20 mouse cellular contexts compared by ENCODE assay signal in the genomic region with DNA sequence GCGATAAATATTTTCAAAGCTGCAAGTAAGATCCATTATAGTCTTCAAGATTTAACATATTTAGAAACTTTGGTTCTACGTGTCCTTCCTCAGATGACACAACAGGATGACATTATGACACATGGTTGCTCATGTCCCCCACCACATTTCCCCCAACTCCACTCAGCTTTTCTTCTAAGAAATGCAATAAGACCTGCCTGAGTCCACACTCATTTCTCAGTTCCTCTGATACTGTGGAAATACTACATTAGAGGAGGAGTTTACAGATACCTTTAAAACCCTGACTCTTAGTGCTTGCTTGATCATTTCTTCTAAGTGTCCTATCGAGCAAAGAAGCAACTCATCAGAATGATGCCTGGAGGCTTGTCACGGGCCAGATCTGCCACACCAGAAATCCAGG. TPM values are rescaled to one million over a fixed set of nuclear protein-coding genes. Genes with fewer than 3 reads are reported as not detected.
DNase-seq lines count a peak whose midpoint lies in the region; ATAC-seq and TF ChIP-seq lines count a peak whose summit lies in the region.
"Not testable (repeated sequence)": the region's sequence is repeated elsewhere in the genome, so short reads cannot be mapped to it uniquely, and the experiment has no call there.
"Had no signal": no experiment of that assay in that cellular context is flagged by ENCODE, and none has a peak within 500 bp of the region (broad histone marks: within the 10 kb centered on the region; RNA-seq: fewer than 3 reads in every experiment).

Gene Gm5483, plus strand, starts transcription at position 301 of the 400 bp plus-strand sequence.

- ATAC-seq in erythroblast, adult 5-6 weeks (replicated peaks; ENCODE audit: low FRiP score, poor library complexity, severe bottlenecking); liver, embryonic 13.5 days (ENCODE audit: low read depth); liver, embryonic 16.5 days (ENCODE audit: low read depth); stomach, embryonic 16.5 days (ENCODE audit: insufficient read depth, low FRiP score): not testable (repeated sequence)
- ATAC-seq in megakaryocyte, adult 5-6 weeks (ENCODE audit: poor library complexity, severe bottlenecking): peak; percentile 45

- dilution Hi-C loops in CH12.LX (cut with MboI; ENCODE audit: extremely low pct_ligation_motif_present, extremely low pct_unique_long_range_greater_than_20kb, low sequenced_read_pairs): not testable (repeated sequence)

- H3K27me3 ChIP-seq in CH12.LX (replicated peaks); liver, embryonic 13.5 days; liver, embryonic 16.5 days (ENCODE audit: control insufficient read depth, insufficient read depth, low read depth, low read length); stomach, embryonic 16.5 days (ENCODE audit: control insufficient read depth, insufficient read depth, low read length): not testable (repeated sequence)

- not testable (repeated sequence) for TF ChIP-seq CTCF in CH12.LX (conservative IDR thresholded peaks at IDR 0.05 in 1 of 2, IDR thresholded peaks at IDR 0.05 in 1 of 2; ENCODE audit: low read depth in 2 of 2, low read length in 2 of 2)

- TF ChIP-seq POLR2A in CH12.LX (IDR thresholded peaks at IDR 0.05; ENCODE audit: low read depth, low read length): not testable (repeated sequence)

- H3K4me1 ChIP-seq in CH12.LX (ENCODE audit: control insufficient read depth in 1 of 2, insufficient read depth in 2 of 2); liver, embryonic 13.5 days (replicated peaks); liver, embryonic 16.5 days (ENCODE audit: control insufficient read depth, low read depth, low read length); stomach, embryonic 16.5 days (ENCODE audit: control insufficient read depth, insufficient read depth, low read length): not testable (repeated sequence)

- not testable (repeated sequence) for H3K4me3 ChIP-seq in CH12.LX (replicated peaks in 1 of 3; ENCODE audit: low read depth in 2 of 3, low read length in 2 of 3, poor library complexity in 1 of 3); liver, embryonic 13.5 days (replicated peaks); liver, embryonic 16.5 days (ENCODE audit: low read depth, low read length); stomach, embryonic 16.5 days (replicated peaks; ENCODE audit: low read length)

- TF ChIP-seq RAD21 in CH12.LX (IDR thresholded peaks at IDR 0.05; ENCODE audit: low read depth, low read length): not testable (repeated sequence)

- in situ Hi-C loops in CH12.LX (cut with MboI; ENCODE audit: low pct_ligation_motif_present, low pct_unique_long_range_greater_than_20kb, low sequenced_read_pairs): not testable (repeated sequence)

- H3K9ac ChIP-seq in CH12.LX (ENCODE audit: insufficient read depth, low read depth); liver, embryonic 13.5 days; liver, embryonic 16.5 days (ENCODE audit: low read depth, low read length); stomach, embryonic 16.5 days (ENCODE audit: low read length): not testable (repeated sequence)

- H3K79me2 ChIP-seq in CH12.LX (replicated peaks; ENCODE audit: control insufficient read depth, extremely low read depth, insufficient read depth, poor library complexity, severe bottlenecking): not testable (repeated sequence)

- WGBS in liver, embryonic 13.5 days (ENCODE audit: insufficient replicate concordance): 52% methylated on average over 4 of the region's 4 CpGs
- WGBS in liver, embryonic 16.5 days (ENCODE audit: insufficient replicate concordance): 47% methylated on average over 4 of the region's 4 CpGs
- 68% methylated on average over 4 of the region's 4 CpGs for WGBS in stomach, embryonic 16.5 days

- not testable (repeated sequence) for H3K27ac ChIP-seq in CH12.LX (ENCODE audit: insufficient read depth, low read depth); liver, embryonic 13.5 days; liver, embryonic 16.5 days (ENCODE audit: low read length); stomach, embryonic 16.5 days (ENCODE audit: low read length)

- not testable (repeated sequence) for H3K9me3 ChIP-seq in CH12.LX (replicated peaks; ENCODE audit: low read length); liver, embryonic 13.5 days (replicated peaks); liver, embryonic 16.5 days (replicated peaks; ENCODE audit: control insufficient read depth, low read length); stomach, embryonic 16.5 days (replicated peaks; ENCODE audit: control insufficient read depth, low read length)

- DNase-seq in CH12.LX (ENCODE audit: extremely low read depth): peak; percentile 6
- DNase-seq in liver, embryonic 13.5 days: not testable (repeated sequence)

- not testable (repeated sequence) for TF ChIP-seq EP300 in CH12.LX (IDR thresholded peaks at IDR 0.05; ENCODE audit: low read length)

- H3K4me2 ChIP-seq in CH12.LX (ENCODE audit: insufficient read depth, low read depth, poor library complexity, severe bottlenecking); liver, embryonic 13.5 days; liver, embryonic 16.5 days (ENCODE audit: low read depth, low read length); stomach, embryonic 16.5 days (ENCODE audit: low read depth, low read length): not testable (repeated sequence)

- not testable (repeated sequence) for H3K36me3 ChIP-seq in CH12.LX (replicated peaks in 1 of 2; ENCODE audit: control insufficient read depth in 1 of 2, insufficient read depth in 1 of 2, low read length in 1 of 2); liver, embryonic 13.5 days; liver, embryonic 16.5 days (ENCODE audit: control insufficient read depth, insufficient read depth); stomach, embryonic 16.5 days (ENCODE audit: control insufficient read depth, insufficient read depth, low read length)

RNA-seq across cellular contexts. Expression of gene Gm5483, which starts in this region (rescaled TPM):
- not detected in 2 replicates for total RNA-seq in CH12.LX (2012; rRNA removed)
- total RNA-seq in CH12.LX (2014; rRNA removed): 1.0 TPM in 1 of 2 replicates, not detected in the other
- polyA plus RNA-seq in CH12.LX (2012; ENCODE audit: insufficient read length, low read depth): 0.29 and 0.47 TPM in 2 replicates
- total RNA-seq in erythroblast, adult 5-6 weeks (2015; ENCODE audit: low replicate concordance): 27.0 and 42.1 TPM in 2 replicates
- total RNA-seq in erythroblast, adult 5-6 weeks (2017; ENCODE audit: low replicate concordance): 16.6 and 23.1 TPM in 2 replicates
- polyA plus RNA-seq in liver, embryonic 13.5 days (2015; fragmentation: Nextera tagmentation; extraction: Ambion mirVana): 38.0 and 46.7 TPM in 2 replicates
- 264 and 272 TPM in 2 replicates for polyA plus RNA-seq in liver, embryonic 16.5 days (2015; fragmentation: Nextera tagmentation; extraction: Ambion mirVana)
- 135 and 136 TPM in 2 replicates for total RNA-seq in megakaryocyte, adult 5-6 weeks (2015)
- 136 and 159 TPM in 2 replicates for total RNA-seq in megakaryocyte, adult 5-6 weeks (2017)
- polyA plus RNA-seq in stomach, embryonic 16.5 days (2015; fragmentation: Nextera tagmentation; extraction: Ambion mirVana): 28.6 and 48.3 TPM in 2 replicates
- total RNA-seq: adrenal gland, adult 8-10 months; adrenal gland, postnatal 25 days; ES-E14; gastrocnemius, adult 8-10 months; gastrocnemius, postnatal 25 days; heart, adult 18-20 months; heart, postnatal 36 days had no signal
- polyA plus RNA-seq: activated CD4-positive, CD25-positive, alpha-beta regulatory T cell, adult 4 months; C2C12; CD4-positive, CD25-positive, alpha-beta regulatory T cell, adult 4 months; cerebellum, adult 2 months; erythroblast, embryonic 14.5 days; gonadal fat pad, adult 2 months; hindbrain, embryonic 10.5 days had no signal

Comparison
In these comparisons a context has a peak if more than half of its experiments do, and no peak if none do; other contexts are left out.
1. RNA of gene Gm5483 (total RNA-seq): 135 to 159 TPM in megakaryocyte, adult 5-6 weeks and 16.6 to 42.1 TPM in erythroblast, adult 5-6 weeks; 1.0 TPM in CH12.LX; every median in the first group is over 4 times any median in the second.
2. RNA of gene Gm5483 (polyA plus RNA-seq): 264 to 272 TPM in liver, embryonic 16.5 days, 28.6 to 48.3 TPM in stomach, embryonic 16.5 days and 38.0 to 46.7 TPM in liver, embryonic 13.5 days; 0.29 to 0.47 TPM in CH12.LX; every median in the first group is over 10 times any median in the second.